Mouse (Mus musculus) kidney, postnatal 10 days (tissue): ENCODE results near the gene Sf3b5.
"Not testable (repeated sequence)": the region's sequence is repeated elsewhere in the genome, so short reads cannot be mapped to it uniquely, and the experiment has no call there.

Source experiments
- DNase-seq: peaks from one replicate; pipeline ENCODE4 v3.0.0; 2021; ENCODE audit warnings: mixed read lengths

The Sf3b5 gene

GRCm38 (mm10) chr10:13007876-13008736 lies 3.0 kb downstream of the Sf3b5 start:
- DNase-seq = peak; percentile 96

- no peak for DNase-seq
These were observed 3.6 kb downstream of the Sf3b5 start for GRCm38 (mm10) chr10:13008737-13009121.

GRCm38 (mm10) chr10:13014026-13014425 lies 8.9 kb downstream of the Sf3b5 start:
- no peak for DNase-seq

GRCm38 (mm10) chr10:13016573-13016972 lies 11.4 kb downstream of the Sf3b5 start:
- peak; percentile 64 for DNase-seq

GRCm38 (mm10) chr10:13018510-13018909 lies 13.4 kb downstream of the Sf3b5 start:
- peak; percentile 62 for DNase-seq

- no peak for DNase-seq
These were observed 13.9 kb downstream of the Sf3b5 start for GRCm38 (mm10) chr10:13019026-13019425.

GRCm38 (mm10) chr10:13022103-13022502 lies 17.0 kb downstream of the Sf3b5 start:
- DNase-seq = no peak

- DNase-seq = not testable (repeated sequence)
These were observed 18.8 kb downstream of the Sf3b5 start for GRCm38 (mm10) chr10:13023985-13024384.

GRCm38 (mm10) chr10:13027702-13028101 lies 22.6 kb downstream of the Sf3b5 start:
- DNase-seq = no peak

- no peak for DNase-seq
These were observed 23.1 kb downstream of the Sf3b5 start for GRCm38 (mm10) chr10:13028215-13028614.

- no peak for DNase-seq
These were observed 24.3 kb downstream of the Sf3b5 start for GRCm38 (mm10) chr10:13029416-13029815.

GRCm38 (mm10) chr10:13035270-13035669 lies 30.1 kb downstream of the Sf3b5 start:
- DNase-seq = no peak

- DNase-seq = no peak
These were observed 34.6 kb downstream of the Sf3b5 start for GRCm38 (mm10) chr10:13039637-13040174.

GRCm38 (mm10) chr10:13044659-13045058 lies 39.5 kb downstream of the Sf3b5 start:
- no peak for DNase-seq

GRCm38 (mm10) chr10:13047816-13048215 lies 42.7 kb downstream of the Sf3b5 start:
- no peak for DNase-seq

- no peak for DNase-seq
These were observed 51.8 kb downstream of the Sf3b5 start for GRCm38 (mm10) chr10:13056863-13057381.
